Mouse (Mus musculus) liver, embryonic 11.5 days (tissue): ENCODE results near the gene Edf1. TPM values are rescaled to one million over a fixed set of nuclear protein-coding genes. Genes with fewer than 3 reads are reported as not detected.
A peak's percentile ranks its signal among the peaks of the same experiment; 100 is the strongest.

ENCODE experiments used
- ATAC-seq: fragments of 200-750 bp; cut with Nextera tagmentation; replicated peaks from 2 replicates; pipeline ENCODE4 v1.8.0; 2017; ENCODE audit warnings: moderate number of reproducible peaks, mild to moderate bottlenecking, moderate TSS enrichment, moderate library complexity; ENCODE audit not compliant: low FRiP score
- DNase-seq: peaks from one replicate; pipeline ENCODE4 v3.0.0-alpha.2; 2017; ENCODE audit warnings: low spot score
- H3K27ac ChIP-seq: fragments of 300-500 bp; sonication (generic); 2 replicates; pipeline ENCODE4 v1.5.1; 2014; ENCODE audit warnings: mild to moderate bottlenecking, low read depth, low read length, control low read depth
- H3K27me3 ChIP-seq: fragments of 300-500 bp; sonication (generic); replicated peaks from 2 replicates; pipeline ENCODE4 v1.6.1; 2014; ENCODE audit warnings: low read length, mixed read lengths; ENCODE audit not compliant: control insufficient read depth, insufficient read depth
- H3K36me3 ChIP-seq: fragments of 300-500 bp; sonication (generic); 2 replicates; pipeline ENCODE4 v1.6.1; 2014; ENCODE audit warnings: mild to moderate bottlenecking, low read length, moderate library complexity, mixed read lengths; ENCODE audit not compliant: control insufficient read depth, insufficient read depth
- H3K4me1 ChIP-seq: fragments of 300-500 bp; sonication (generic); replicated peaks from 2 replicates; pipeline ENCODE4 v1.6.1; 2014; ENCODE audit warnings: low read length, mixed read lengths; ENCODE audit not compliant: control insufficient read depth, insufficient read depth
- H3K4me2 ChIP-seq: fragments of 300-500 bp; sonication (generic); 2 replicates; pipeline ENCODE4 v1.6.1; 2014; ENCODE audit warnings: mild to moderate bottlenecking, control low read depth, moderate library complexity
- H3K4me3 ChIP-seq: fragments of 300-500 bp; sonication (generic); 2 replicates; pipeline ENCODE4 v1.5.1; 2014; ENCODE audit warnings: low read depth, low read length, control low read depth
- H3K9ac ChIP-seq: fragments of 300-500 bp; sonication (generic); 2 replicates; pipeline ENCODE4 v1.6.1; 2014; ENCODE audit warnings: low read depth, low read length, control low read depth
- H3K9me3 ChIP-seq: fragments of 300-500 bp; sonication (generic); 2 replicates; pipeline ENCODE4 v1.6.1; 2016; ENCODE audit warnings: low read length, inconsistent platforms, mixed read lengths; ENCODE audit not compliant: control insufficient read depth
- WGBS: fragments of 180-500 bp; shearing (Covaris S2); extraction: QIAGEN DNeasy Blood & Tissue Kit; methylation state at CpG from one replicate; pipeline ENCODE4 v1.1.7; 2014; 5-methylcytosine and 5-hydroxymethylcytosine counted together
- polyA plus RNA-seq: library from polyadenylated mRNA; unstranded; fragments of >200 nt; fragmentation: Nextera tagmentation; extraction: Ambion mirVana; gene quantifications from 2 replicates; pipeline ENCODE4 v1.2.1, GENCODE M21; 2014

Gene Edf1
- polyA plus RNA-seq, 1 experiment from 2014 or later = 380 TPM

DNA sequence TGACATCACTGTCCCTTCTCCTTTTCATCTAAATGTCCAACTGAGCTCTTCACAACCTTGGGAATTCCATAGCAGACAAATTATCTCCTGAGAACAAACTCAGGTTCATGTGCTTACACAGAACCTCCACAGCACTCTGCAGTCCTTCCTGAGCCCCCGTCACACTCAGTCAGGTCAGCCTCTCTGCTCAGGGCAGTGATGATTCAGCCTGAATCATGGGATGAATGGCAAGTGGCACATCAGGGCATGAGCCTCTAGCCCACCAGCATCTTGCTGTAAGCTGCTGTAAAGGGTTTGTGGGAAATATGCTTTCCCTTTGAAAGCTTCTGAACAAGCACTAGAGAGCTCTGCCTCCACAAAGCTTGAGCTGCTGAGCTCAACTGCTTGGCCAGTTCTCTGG lies 41.1 kb downstream of the Edf1 start:
- no peak for ATAC-seq
- no peak for DNase-seq
- H3K9me3 ChIP-seq = no peaks in the 10 kb centered on the region
- no peaks in the 10 kb centered on the region for H3K27me3 ChIP-seq
- WGBS = 84% methylated on average over 1 of the region's 1 CpGs
- no peak overlapping the region for H3K27ac ChIP-seq
- no peak overlapping the region for H3K4me3 ChIP-seq
- peaks cover 61% of the 10 kb centered on the region for H3K36me3 ChIP-seq
- H3K4me2 ChIP-seq = no peak overlapping the region
- H3K9ac ChIP-seq = no peak overlapping the region
- no peaks in the 10 kb centered on the region for H3K4me1 ChIP-seq

DNA sequence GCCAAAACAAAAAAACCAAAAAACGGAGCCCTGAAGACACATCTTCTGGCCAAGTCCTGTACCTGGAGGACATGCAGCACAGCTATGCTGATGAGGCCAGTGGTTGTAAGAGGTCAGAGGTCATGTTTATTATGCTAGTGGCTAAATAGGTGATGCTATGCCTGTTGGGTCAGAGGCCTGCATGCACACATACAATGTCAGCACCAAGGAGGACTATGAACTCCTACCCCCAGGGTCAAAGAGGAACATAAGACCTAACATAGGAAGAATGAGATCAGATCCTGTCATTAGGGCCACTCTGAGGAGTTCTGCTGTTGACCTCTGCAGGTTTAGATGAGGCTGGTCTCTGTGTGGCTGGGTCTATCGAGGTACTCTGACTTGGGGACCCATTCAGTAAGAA lies 42.4 kb downstream of the Edf1 start:
- no peaks in the 10 kb centered on the region for H3K27me3 ChIP-seq
- ATAC-seq = no peak; the same call in 1 of the 2 replicates
- no peak overlapping the region for H3K4me3 ChIP-seq
- H3K36me3 ChIP-seq = peaks cover 56% of the 10 kb centered on the region
- no peak for DNase-seq
- WGBS = 84% methylated on average over 2 of the region's 2 CpGs
- no peaks in the 10 kb centered on the region for H3K9me3 ChIP-seq
- no peak overlapping the region for H3K4me2 ChIP-seq
- no peak overlapping the region for H3K9ac ChIP-seq
- no peaks in the 10 kb centered on the region for H3K4me1 ChIP-seq
- no peak overlapping the region for H3K27ac ChIP-seq

DNA sequence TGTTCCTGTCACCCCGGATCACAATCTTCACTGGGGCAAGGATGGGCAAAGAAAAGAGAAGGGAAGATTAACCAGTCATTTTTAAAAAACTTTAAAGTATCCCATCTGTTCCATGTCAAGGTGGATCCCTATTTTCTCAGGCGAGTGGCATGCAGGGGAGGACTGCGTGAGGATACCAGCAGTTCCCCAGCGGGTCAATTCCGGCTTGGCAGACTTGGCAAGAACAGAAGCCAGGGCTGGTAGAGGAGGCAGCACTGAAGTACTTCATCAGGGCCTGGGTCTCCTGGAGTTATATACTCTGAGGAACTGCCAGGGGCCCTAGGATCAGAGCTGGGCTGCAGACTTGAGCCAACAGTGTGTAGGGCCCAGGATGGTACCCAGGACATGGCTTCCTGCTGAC lies 44.9 kb downstream of the Edf1 start:
- ATAC-seq = no peak
- Histone ChIP-seq H3K9ac (no peak overlapping the region), H3K4me2 (no peak overlapping the region)

DNA sequence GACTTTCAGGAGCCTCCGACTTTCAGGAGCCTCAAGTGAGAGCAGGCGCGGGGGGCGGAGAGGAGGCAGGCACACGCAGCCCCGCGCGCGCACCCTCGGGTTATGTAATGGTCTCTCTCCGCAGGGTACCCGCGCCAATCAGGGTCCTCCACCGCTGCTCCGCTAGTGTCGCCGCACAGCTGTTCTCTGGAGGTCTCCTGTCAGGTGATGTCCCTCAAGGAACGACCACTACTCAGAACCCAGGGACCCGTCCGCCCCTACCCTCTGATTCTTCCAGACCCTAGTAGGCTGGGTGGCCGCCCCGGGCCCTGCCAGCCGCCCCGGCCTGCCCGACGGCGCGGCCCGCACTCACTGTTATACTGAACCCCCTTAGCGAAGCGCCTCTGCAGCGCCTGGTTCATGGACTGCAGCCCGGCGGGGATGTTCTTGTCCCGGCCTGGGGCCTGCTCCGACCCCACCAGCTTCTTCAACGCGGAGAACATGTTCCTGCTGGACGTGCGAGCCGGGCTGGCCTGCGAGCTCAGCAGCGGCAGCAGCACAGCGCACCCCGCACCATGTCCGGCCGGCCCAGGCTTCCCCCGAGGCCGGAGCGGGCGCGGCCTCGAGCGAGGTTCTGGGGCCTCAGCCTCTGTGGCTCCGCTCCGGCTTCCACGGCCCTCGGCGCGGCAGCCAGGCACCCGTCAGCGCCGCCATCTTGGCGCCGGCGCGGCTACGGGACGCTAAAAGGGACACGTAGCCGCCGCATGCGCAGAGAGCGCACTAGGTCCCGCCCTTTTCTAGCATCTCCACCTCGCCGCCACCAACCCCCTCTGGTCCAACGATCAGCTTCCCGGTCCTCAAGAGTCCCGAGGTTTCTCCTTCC lies 50.3 kb downstream of the Edf1 start, which contains the start of gene Rabl6:
Rabl6 (minus strand) TSS at position 761 of the 862 bp plus-strand sequence.
- Histone ChIP-seq H3K9me3 (no peaks in the 10 kb centered on the region), H3K36me3 (no peaks in the 10 kb centered on the region), H3K4me3 (peak within 1 kb of the TSS; percentile 77), H3K27ac (peak within 1 kb of the TSS; percentile 78), H3K27me3 (peaks cover 8% of the 10 kb centered on the region), H3K4me1 (peaks cover 17% of the 10 kb centered on the region), H3K9ac (peak within 1 kb of the TSS; percentile 90), H3K4me2 (peak within 1 kb of the TSS; percentile 78)
- DNase-seq (peak; percentile 88), ATAC-seq (peak; percentile 84)
- WGBS = under 1% methylated on average over 80 of the region's 80 CpGs

More for the DNA sequence above, 44.9 kb downstream of the Edf1 start:
- Histone ChIP-seq H3K4me3 (no peak overlapping the region), H3K27me3 (no peaks in the 10 kb centered on the region), H3K4me1 (peaks cover 14% of the 10 kb centered on the region), H3K36me3 (peaks cover 35% of the 10 kb centered on the region), H3K9me3 (no peaks in the 10 kb centered on the region), H3K27ac (no peak overlapping the region)
- DNase-seq = no peak
- WGBS = 94% methylated on average over 5 of the region's 5 CpGs

DNA sequence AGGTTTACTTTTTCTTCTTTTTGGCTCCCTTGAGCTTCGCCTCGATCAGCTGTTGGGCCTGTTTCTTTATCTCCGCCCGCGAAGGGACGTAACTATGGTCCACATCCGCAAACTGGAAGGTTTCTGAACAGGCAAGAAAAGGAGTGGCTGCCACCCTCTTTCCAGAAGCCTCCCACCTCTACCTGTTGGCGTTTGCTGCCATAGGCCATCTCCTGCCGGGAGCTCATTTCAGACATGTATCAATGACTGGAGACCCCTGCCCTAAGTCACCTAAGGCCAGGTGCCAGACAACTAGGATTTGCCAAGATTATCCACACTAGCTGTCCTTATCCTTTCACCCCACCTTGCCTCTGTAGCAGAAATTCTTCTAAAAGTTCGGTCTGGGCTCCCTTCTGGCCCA lies 51.0 kb downstream of the Edf1 start:
- Histone ChIP-seq H3K27ac (no peak overlapping the region), H3K4me2 (peak overlapping the region; percentile 78), H3K9ac (no peak overlapping the region; the same call in 1 of the 2 replicates), H3K36me3 (no peaks in the 10 kb centered on the region), H3K4me1 (peaks cover 17% of the 10 kb centered on the region), H3K4me3 (peak overlapping the region; percentile 77), H3K9me3 (no peaks in the 10 kb centered on the region), H3K27me3 (peaks cover 11% of the 10 kb centered on the region)
- 55% methylated on average over 10 of the region's 10 CpGs for WGBS
- no peak; the same call in 1 of the 2 replicates for ATAC-seq
- no peak for DNase-seq

Other genes starting within 250 kb of the Edf1 start
- 1.0 and 1.6 TPM in 2 replicates for gene Grin1, start 238.7 kb upstream of the Edf1 start, polyA plus RNA-seq
- 48.3 and 62.9 TPM in 2 replicates for gene Man1b1, start 225.5 kb upstream of the Edf1 start, polyA plus RNA-seq
- gene Dpp7, start 201.5 kb upstream of the Edf1 start, polyA plus RNA-seq = 17.4 and 18.3 TPM in 2 replicates
- 15.6 and 17.8 TPM in 2 replicates for gene Uap1l1, start 192.2 kb upstream of the Edf1 start, polyA plus RNA-seq
- 45.3 and 51.0 TPM in 2 replicates for gene Sapcd2, start 185.5 kb upstream of the Edf1 start, polyA plus RNA-seq
- gene Entpd2, start 162.0 kb upstream of the Edf1 start, polyA plus RNA-seq = 0.25 and 0.45 TPM in 2 replicates
- 7.0 and 8.1 TPM in 2 replicates for gene Npdc1, start 158.5 kb upstream of the Edf1 start, polyA plus RNA-seq
- 0.09 TPM in 1 of 2 replicates, not detected in the other for gene Fut7, start 134.6 kb upstream of the Edf1 start, polyA plus RNA-seq
- gene Abca2, start 129.1 kb upstream of the Edf1 start, polyA plus RNA-seq = 3.9 and 4.5 TPM in 2 replicates
- gene Clic3, start 101.0 kb upstream of the Edf1 start, polyA plus RNA-seq = 0.21 TPM in 1 of 2 replicates, not detected in the other
- gene Paxx, start 96.8 kb upstream of the Edf1 start, polyA plus RNA-seq = 9.2 and 14.3 TPM in 2 replicates
- gene Ptgds, start 87.8 kb upstream of the Edf1 start, polyA plus RNA-seq = not detected in 2 replicates
- not detected in 2 replicates for gene Lcn12, start 63.9 kb upstream of the Edf1 start, polyA plus RNA-seq
- 63.3 and 63.6 TPM in 2 replicates for gene Fbxw5, start 57.1 kb upstream of the Edf1 start, polyA plus RNA-seq
- 14.9 and 16.8 TPM in 2 replicates for gene C8g, start 56.1 kb upstream of the Edf1 start, polyA plus RNA-seq
- 28.0 and 31.0 TPM in 2 replicates for gene Traf2, start 10.9 kb upstream of the Edf1 start, polyA plus RNA-seq
- 1.3 and 1.8 TPM in 2 replicates for gene Mamdc4, start 17.0 kb downstream of the Edf1 start, polyA plus RNA-seq
- 112 and 116 TPM in 2 replicates for gene Phpt1, start 17.4 kb downstream of the Edf1 start, polyA plus RNA-seq
- 0.21 TPM in 1 of 2 replicates, not detected in the other for gene Ajm1, start 23.9 kb downstream of the Edf1 start, polyA plus RNA-seq
- 59.3 and 67.7 TPM in 2 replicates for gene Rabl6, start 50.7 kb downstream of the Edf1 start, polyA plus RNA-seq
- 0.08 and 0.12 TPM in 2 replicates for gene Ccdc183, start 59.8 kb downstream of the Edf1 start, polyA plus RNA-seq
- gene Tmem141, start 64.2 kb downstream of the Edf1 start, polyA plus RNA-seq = 12.1 and 13.4 TPM in 2 replicates
- gene Fcna, start 70.2 kb downstream of the Edf1 start, polyA plus RNA-seq = 31.1 and 33.4 TPM in 2 replicates
- not detected in 2 replicates for gene Lcn8, start 95.3 kb downstream of the Edf1 start, polyA plus RNA-seq
- gene Lcn5, start 100.1 kb downstream of the Edf1 start, polyA plus RNA-seq = not detected in 2 replicates
- not detected in 2 replicates for gene Lcn6, start 118.9 kb downstream of the Edf1 start, polyA plus RNA-seq
- not detected in 2 replicates for gene Lcn10, start 124.9 kb downstream of the Edf1 start, polyA plus RNA-seq
- gene Obp2a, start 142.2 kb downstream of the Edf1 start, polyA plus RNA-seq = not detected in 2 replicates
- 35.6 and 37.8 TPM in 2 replicates for gene Bmyc, start 148.9 kb downstream of the Edf1 start, polyA plus RNA-seq
- not detected in 2 replicates for gene Obp2b, start 179.2 kb downstream of the Edf1 start, polyA plus RNA-seq
- not detected in 2 replicates for gene Lcn3, start 207.7 kb downstream of the Edf1 start, polyA plus RNA-seq
- gene Lcn11, start 219.2 kb downstream of the Edf1 start, polyA plus RNA-seq = not detected in 2 replicates
- not detected in 2 replicates for gene Gm13539, start 224.4 kb downstream of the Edf1 start, polyA plus RNA-seq